Mouse (Mus musculus) adrenal gland, adult 2 months (tissue): Measurements from ENCODE around the gene 4930453N24Rik. TPM values are rescaled to one million over a fixed set of nuclear protein-coding genes. Genes with fewer than 3 reads are reported as not detected.
A peak's percentile ranks its signal among the peaks of the same experiment; 100 is the strongest.

ENCODE experiments used
- DNase-seq: peaks from one replicate; pipeline ENCODE4 v3.0.0; 2021
- long read RNA-seq: library from polyadenylated mRNA; stranded (forward); transcript quantifications from one replicate; pipeline ENCODE4 v2.0.0, GENCODE M21; 2021
- polyA plus RNA-seq: library from polyadenylated mRNA; depleted of rRNA; stranded (reverse); fragments of >200 nt; gene quantifications from 2 replicates; pipeline ENCODE4 v1.2.3, GENCODE M21; 2012; rRNA removed
- total RNA-seq, 2 experiments: library from RNA; stranded (reverse); gene quantifications; 2 replicates each; pipeline ENCODE4 v1.2.3; 2021

Gene 4930453N24Rik
- total RNA-seq (10 to 100 TPM; 29.8 to 39.6 TPM), polyA plus RNA-seq (7.6 and 8.5 TPM in 2 replicates)
- long read RNA-seq, full-length matches to known transcripts: 15 of 18 reads
- long read RNA-seq, partial matches to known transcripts: 0 of 18 reads
- long read RNA-seq, other reads (novel, unspliced or antisense): 3 of 18 reads

GRCm38 (mm10) chr16:64770521-64771430 is at the start of gene 4930453N24Rik:
TSS of gene 4930453N24Rik (minus strand) at chr16:64771161.
- peak; percentile 91 for DNase-seq

DNA sequence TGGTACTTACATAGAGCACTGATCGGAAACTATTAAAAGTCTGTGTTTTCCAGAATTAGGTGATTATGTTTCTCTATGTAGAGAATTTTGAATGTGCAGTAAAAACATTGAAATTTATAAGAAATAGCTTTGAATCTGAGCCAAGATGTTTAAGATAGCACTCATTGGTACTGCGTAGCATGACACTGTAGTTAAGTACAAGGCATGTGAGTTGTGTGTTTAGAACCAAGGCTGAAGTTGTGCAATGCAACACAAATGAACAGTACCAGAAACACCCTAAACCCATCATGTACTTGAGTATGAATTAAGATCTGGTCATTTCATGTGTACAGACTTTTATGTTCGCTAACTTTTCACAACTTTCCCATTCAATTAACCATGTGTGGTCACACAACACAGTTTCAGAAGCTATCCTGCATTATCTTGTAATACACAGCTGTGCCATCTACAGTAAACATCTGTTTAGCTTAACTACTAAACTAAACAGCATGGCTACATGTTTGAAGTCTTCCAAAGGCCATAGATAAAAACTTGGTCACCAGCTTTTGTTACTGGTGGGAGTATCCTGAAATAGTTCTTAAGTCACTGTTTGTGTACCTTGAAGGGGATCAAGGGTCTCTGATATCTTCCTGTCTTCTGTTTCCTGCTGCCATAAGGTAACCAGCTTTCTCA is 46.3 kb upstream of the 4930453N24Rik start:
- DNase-seq: no peak

DNA sequence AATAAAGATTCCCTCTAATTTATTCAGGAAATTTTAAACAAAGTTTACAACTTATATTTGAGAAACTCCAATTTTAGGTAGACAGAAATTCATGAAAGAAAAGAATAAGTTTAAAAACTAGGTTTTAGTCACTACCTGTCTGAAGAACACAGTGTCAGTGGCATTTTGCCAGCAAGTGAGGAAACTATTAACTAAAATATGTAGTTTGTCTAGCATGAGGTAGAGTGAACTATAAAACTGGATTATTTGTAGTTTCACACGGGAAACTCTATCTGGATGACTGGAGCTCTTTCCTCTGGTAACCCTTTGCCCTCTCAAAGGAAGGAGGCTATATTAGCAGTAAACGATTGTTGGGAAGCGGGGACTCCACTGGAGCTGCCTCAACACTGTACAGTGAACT is 32.1 kb upstream of the 4930453N24Rik start:
- no peak for DNase-seq

DNA sequence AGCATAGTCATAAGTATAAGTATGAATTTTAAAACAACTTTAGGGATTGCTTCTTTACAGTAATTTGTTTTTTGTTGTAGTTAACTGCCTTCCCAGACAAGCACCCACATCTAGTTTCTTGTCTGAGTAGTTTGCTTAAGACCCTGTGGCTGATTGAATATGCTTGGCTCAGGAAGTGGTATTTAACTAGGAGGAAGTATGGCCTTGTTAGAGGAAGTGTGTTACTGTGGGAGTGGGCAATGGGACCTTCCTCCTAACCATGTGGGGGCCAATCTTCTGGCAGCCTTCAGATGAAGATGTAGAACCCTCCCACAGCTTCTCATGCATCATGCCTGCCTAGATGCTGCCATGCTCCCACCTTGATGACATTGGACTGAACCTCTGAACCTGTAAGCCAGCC is 30.7 kb upstream of the 4930453N24Rik start:
- DNase-seq: no peak

GRCm38 (mm10) chr16:64800393-64800792 is 29.4 kb upstream of the 4930453N24Rik start:
- DNase-seq: no peak

DNA sequence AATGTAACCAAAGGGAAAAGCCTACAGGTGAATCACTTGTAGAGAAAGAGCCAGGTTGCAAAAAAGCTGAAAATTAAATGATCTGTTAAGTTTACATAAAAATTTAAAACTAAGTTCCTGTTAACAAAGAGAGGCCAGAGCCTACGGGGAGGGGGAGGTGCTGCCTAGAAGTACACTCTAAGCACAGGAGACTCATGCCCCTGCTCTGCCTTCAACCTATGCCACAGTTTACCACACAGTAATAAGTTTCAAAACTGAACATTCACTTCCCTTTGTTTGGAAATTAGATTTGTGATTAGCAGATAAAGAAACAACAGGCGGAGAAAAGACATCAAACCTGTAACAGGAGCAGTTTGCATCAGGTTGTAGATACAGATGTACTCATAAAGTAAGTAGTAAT is 23.8 kb upstream of the 4930453N24Rik start:
- DNase-seq: no peak

GRCm38 (mm10) chr16:64789706-64790105 is 18.7 kb upstream of the 4930453N24Rik start:
- no peak for DNase-seq

DNA sequence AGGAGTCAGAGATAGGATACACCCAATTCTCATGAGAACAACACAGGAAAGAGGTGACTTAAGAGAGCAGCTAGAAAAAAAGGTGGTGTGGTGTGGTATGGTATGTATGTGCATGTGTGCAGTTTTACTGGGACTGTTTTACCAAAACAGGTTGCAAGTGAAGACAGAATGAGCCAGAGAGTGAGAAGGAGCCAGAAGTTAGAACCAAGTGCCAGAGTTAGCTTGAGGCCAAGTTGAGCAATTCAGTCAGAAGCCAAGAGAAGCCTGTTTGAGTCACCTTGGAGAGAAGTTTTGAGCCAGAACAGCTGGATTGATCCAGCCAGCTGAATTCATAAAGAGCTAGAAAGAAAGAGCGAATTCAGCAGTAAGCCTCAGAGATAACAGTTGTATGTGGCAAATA is 4.6 kb upstream of the 4930453N24Rik start:
- peak; percentile 28 for DNase-seq

DNA sequence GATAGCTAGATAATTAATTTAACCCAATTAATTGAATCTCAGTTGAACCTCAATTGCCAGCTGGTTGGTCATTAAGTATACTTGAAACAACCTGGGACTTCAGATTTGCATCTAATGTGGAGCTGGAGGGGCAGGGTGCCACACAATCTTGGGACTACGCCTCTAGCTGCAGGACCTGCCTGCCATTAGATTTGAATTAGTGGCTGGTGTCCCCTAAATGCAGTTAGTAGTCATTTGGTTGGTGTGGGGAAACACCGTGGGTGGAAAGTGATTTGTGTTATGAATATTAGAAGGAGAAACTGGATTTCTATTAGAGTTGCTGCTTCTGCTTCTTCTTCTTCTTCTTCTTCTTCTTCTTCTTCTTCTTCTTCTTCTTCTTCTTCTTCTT is 464 bp upstream of the 4930453N24Rik start:
- DNase-seq: peak; percentile 8

- no peak for DNase-seq
Measured at GRCm38 (mm10) chr16:64766696-64767300, 4.2 kb downstream of the 4930453N24Rik start.

- DNase-seq: no peak
Measured at GRCm38 (mm10) chr16:64759245-64759626, 11.7 kb downstream of the 4930453N24Rik start.

DNA sequence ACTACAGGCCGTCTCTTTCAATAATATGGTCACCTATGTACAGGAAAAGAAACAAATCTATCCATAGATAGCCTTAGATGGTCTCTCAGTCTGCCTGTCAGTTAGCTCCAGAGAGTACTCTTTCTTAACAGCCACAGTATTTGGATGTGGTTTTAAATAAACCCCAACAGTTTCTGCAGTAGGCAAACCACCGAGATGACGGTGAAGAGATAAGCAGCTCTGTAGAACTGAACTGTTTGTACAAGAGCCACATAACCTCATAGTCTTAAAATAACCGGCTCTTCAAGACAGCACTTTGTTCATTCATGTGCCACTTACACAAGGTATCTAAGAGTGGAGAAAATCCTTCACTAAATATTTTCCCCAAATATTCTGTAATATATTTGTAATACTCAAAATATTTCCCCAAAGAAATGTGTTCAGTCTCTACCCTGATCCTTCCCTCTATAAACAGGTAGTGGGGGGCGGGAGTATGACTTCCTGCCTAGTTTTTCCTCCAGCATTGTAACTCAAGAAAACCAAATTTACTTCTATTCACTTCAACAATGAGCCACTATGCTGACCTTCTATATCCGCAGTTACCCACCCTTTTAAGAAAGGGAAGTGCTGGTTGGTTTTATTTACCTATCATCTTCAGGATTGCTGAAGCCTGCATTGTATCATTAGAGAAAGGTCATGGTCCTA is 12.3 kb downstream of the 4930453N24Rik start:
- no peak for DNase-seq

- no peak for DNase-seq
Measured at GRCm38 (mm10) chr16:64757666-64758400, 13.1 kb downstream of the 4930453N24Rik start.

- no peak for DNase-seq
Measured at GRCm38 (mm10) chr16:64756321-64756720, 14.6 kb downstream of the 4930453N24Rik start.

- peak; percentile 17 for DNase-seq
Measured at GRCm38 (mm10) chr16:64754743-64755139, 16.2 kb downstream of the 4930453N24Rik start.

GRCm38 (mm10) chr16:64753990-64754742 is 16.8 kb downstream of the 4930453N24Rik start:
- DNase-seq: no peak

GRCm38 (mm10) chr16:64748237-64748636 is 22.7 kb downstream of the 4930453N24Rik start:
- DNase-seq: peak; percentile 34

- DNase-seq: no peak
Measured at GRCm38 (mm10) chr16:64745089-64745488, 25.9 kb downstream of the 4930453N24Rik start.

DNA sequence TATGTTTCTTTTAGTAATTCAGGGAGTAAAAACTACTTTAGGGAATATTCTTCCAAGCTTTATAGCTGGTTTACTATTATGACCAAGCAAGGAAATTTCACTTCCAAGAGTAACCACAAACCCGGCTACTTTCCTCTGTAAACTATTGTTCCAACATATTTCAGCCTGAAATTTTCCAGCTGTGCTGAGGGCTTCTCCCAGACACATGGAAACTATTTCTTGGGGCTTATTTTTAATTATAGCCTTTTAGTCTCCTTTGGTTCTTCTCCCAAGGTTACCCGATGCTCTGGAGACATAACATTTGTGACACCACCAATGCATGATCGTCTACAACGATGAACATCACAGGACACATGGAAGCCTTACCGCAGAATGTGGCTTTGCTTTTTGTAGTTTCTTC is 33.7 kb downstream of the 4930453N24Rik start:
- no peak for DNase-seq
